Mouse (Mus musculus) forebrain, embryonic 16.5 days (tissue): ENCODE results near the gene 1700017D01Rik. TPM values are rescaled to one million over a fixed set of nuclear protein-coding genes. Genes with fewer than 3 reads are reported as not detected.
A peak's percentile ranks its signal among the peaks of the same experiment; 100 is the strongest.
"Not testable (repeated sequence)": the region's sequence is repeated elsewhere in the genome, so short reads cannot be mapped to it uniquely, and the experiment has no call there.

Experiments used
- ATAC-seq: fragments of 200-750 bp; cut with Nextera tagmentation; 2 replicates; pipeline ENCODE4 v1.8.0; 2017; ENCODE audit warnings: mild to moderate bottlenecking, moderate library complexity
- H3K27ac ChIP-seq: fragments of 300-500 bp; sonication (generic); 2 replicates; pipeline ENCODE4 v1.5.1; 2014; ENCODE audit warnings: low read length, control low read depth
- H3K27me3 ChIP-seq: fragments of 300-500 bp; sonication (generic); replicated peaks from 2 replicates; pipeline ENCODE4 v1.6.1; 2014; ENCODE audit warnings: low read length; ENCODE audit not compliant: control insufficient read depth, insufficient read depth
- H3K36me3 ChIP-seq: fragments of 300-500 bp; sonication (generic); 2 replicates; pipeline ENCODE4 v1.6.1; 2014; ENCODE audit not compliant: control insufficient read depth, insufficient read depth
- H3K4me1 ChIP-seq: fragments of 300-500 bp; sonication (generic); replicated peaks from 2 replicates; pipeline ENCODE4 v1.6.1; 2014; ENCODE audit warnings: low read length; ENCODE audit not compliant: control insufficient read depth, insufficient read depth
- H3K4me2 ChIP-seq: fragments of 300-500 bp; sonication (generic); 2 replicates; pipeline ENCODE4 v1.6.1; 2014; ENCODE audit warnings: mild to moderate bottlenecking, low read length, control low read depth
- H3K4me3 ChIP-seq: fragments of 300-500 bp; sonication (generic); replicated peaks from 2 replicates; pipeline ENCODE4 v1.5.1; 2014; ENCODE audit warnings: mild to moderate bottlenecking, low read length, control low read depth
- H3K9ac ChIP-seq: fragments of 300-500 bp; sonication (generic); replicated peaks from 2 replicates; pipeline ENCODE4 v1.6.1; 2014; ENCODE audit warnings: low read depth, low read length, control low read depth
- H3K9me3 ChIP-seq: fragments of 300-500 bp; sonication (generic); 2 replicates; pipeline ENCODE4 v1.6.1; 2016; ENCODE audit warnings: low read length; ENCODE audit not compliant: control insufficient read depth
- WGBS: fragments of 180-500 bp; shearing (Covaris S2); extraction: QIAGEN DNeasy Blood & Tissue Kit; methylation state at CpG from one replicate; pipeline ENCODE4 v1.1.7; 2014; 5-methylcytosine and 5-hydroxymethylcytosine counted together
- polyA plus RNA-seq: library from polyadenylated mRNA; unstranded; fragments of >200 nt; fragmentation: Nextera tagmentation; extraction: Ambion mirVana; gene quantifications from 2 replicates; pipeline ENCODE4 v1.2.1, GENCODE M21; 2015

Gene 1700017D01Rik
- not detected in 2 replicates for polyA plus RNA-seq

DNA sequence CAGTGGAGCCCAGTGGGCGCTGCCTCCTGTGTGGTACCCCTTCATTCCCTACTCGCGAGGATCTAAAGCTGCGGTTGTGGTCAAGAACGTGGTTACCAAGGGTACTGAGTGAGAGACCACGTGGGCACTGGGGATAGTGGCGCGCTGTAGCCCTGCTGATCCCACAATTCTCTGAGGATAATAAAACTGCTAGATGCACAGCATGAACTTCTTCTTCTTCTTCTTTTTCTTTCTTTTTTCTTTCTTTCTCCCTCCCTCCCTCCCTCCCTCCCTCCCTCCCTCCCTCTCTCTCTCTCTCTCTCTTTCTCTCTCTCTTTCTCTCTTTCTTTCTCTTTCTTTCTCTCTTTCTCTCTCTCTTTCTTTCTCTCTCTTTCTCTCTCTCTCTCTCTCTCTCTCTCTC lies at the start of gene 1700017D01Rik:
Gene 1700017D01Rik (minus strand): TSS at position 101 of the 400 bp plus-strand sequence.
- not testable (repeated sequence) for H3K4me1 ChIP-seq, H3K9me3 ChIP-seq, ATAC-seq, H3K36me3 ChIP-seq, H3K27ac ChIP-seq, H3K4me3 ChIP-seq, H3K9ac ChIP-seq, H3K27me3 ChIP-seq, H3K4me2 ChIP-seq
- whole genome bisulfite sequencing, result 86% methylated on average over 8 of the region's 8 CpGs

DNA sequence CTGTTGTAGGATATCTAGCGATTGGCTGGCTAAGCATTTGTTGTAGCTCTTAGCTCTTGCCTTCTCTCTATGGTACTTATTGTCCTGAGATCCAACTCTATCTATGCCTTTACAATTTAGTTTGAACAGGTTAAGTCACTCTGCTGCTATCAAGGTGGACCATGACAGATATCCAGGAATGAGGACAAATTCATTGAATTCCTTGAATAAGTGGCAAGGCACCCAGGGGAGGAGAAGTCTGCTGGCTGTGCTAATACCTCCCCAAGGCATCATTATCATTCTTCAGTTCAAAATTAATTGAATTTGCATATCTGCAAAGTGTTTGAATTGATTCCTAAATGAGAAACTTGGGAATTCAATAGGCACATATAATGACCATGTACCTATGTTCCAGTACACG lies 46.8 kb upstream of the 1700017D01Rik start:
- Histone ChIP-seq H3K36me3 (no peaks in the 10 kb centered on the region), H3K4me1 (no peaks in the 10 kb centered on the region), H3K4me2 (no peak overlapping the region), H3K9me3 (no peaks in the 10 kb centered on the region), H3K9ac (no peak overlapping the region), H3K27me3 (no peaks in the 10 kb centered on the region), H3K4me3 (no peak overlapping the region), H3K27ac (no peak overlapping the region)
- ATAC-seq, result no peak
- 58% methylated on average over 2 of the region's 2 CpGs for WGBS

GRCm38 (mm10) chr19:11165172-11165571 lies 34.5 kb upstream of the 1700017D01Rik start, which contains the start of gene 1700025F22Rik:
Gene 1700025F22Rik (minus strand): TSS chr19:11165320.
- Histone ChIP-seq H3K4me2 (no peak within 1 kb of the TSS), H3K36me3 (no peaks in the 10 kb centered on the region), H3K4me1 (no peaks in the 10 kb centered on the region), H3K4me3 (no peak within 1 kb of the TSS), H3K9ac (no peak within 1 kb of the TSS), H3K27ac (no peak within 1 kb of the TSS), H3K9me3 (no peaks in the 10 kb centered on the region), H3K27me3 (no peaks in the 10 kb centered on the region)
- WGBS, result 44% methylated on average over 10 of the region's 10 CpGs
- ATAC-seq, result no peak

DNA sequence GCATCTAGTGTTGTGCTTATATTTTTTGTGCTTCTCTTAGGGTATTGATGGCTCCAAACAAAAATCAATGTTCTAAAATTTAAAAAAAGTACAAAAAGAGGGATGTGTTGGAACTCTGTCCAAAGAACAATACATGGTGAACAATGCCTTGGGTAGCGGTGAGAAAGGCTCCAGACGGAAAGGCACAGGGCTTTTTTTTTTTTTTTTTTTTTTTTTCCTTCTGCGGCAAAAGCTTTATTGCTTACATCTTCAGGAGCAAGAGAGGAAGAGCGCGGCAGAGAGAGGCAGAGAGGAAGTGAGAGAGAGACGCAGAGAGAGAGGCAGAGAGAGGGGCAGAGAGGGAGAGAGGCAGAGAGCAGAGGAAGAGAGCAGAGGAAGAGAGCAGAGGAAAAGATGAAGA lies 27.2 kb upstream of the 1700017D01Rik start:
- H3K27ac ChIP-seq, H3K36me3 ChIP-seq, ATAC-seq, H3K9me3 ChIP-seq, H3K4me3 ChIP-seq, H3K4me2 ChIP-seq, H3K9ac ChIP-seq, H3K4me1 ChIP-seq, H3K27me3 ChIP-seq: not testable (repeated sequence)
- 82% methylated on average over 5 of the region's 6 CpGs for WGBS

DNA sequence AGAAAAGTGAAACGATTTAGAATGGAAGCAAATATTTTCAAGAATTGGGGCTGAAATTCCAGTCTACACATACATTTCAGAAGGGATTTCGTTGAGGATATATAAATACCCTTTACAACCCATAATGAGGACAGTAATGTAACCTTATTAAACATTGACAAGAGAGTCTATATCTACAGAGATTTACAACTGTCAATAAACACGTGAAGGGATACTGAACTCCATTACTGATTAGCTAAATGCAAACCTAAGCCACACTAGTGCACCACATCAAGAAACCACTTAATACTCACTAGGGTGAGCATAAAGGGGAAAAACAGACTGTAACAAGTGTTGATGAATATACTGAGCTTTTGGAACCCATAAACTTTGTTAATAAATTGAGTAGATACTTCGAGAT lies 4.7 kb upstream of the 1700017D01Rik start:
- no peaks in the 10 kb centered on the region for H3K36me3 ChIP-seq
- no peaks in the 10 kb centered on the region for H3K4me1 ChIP-seq
- H3K27me3 ChIP-seq, result no peaks in the 10 kb centered on the region
- H3K9ac ChIP-seq, result no peak overlapping the region
- no peak for ATAC-seq
- H3K4me2 ChIP-seq, result no peak overlapping the region
- no peak overlapping the region for H3K4me3 ChIP-seq
- H3K9me3 ChIP-seq, result no peaks in the 10 kb centered on the region
- H3K27ac ChIP-seq, result no peak overlapping the region
- WGBS, result 77% methylated on average over 4 of the region's 4 CpGs

DNA sequence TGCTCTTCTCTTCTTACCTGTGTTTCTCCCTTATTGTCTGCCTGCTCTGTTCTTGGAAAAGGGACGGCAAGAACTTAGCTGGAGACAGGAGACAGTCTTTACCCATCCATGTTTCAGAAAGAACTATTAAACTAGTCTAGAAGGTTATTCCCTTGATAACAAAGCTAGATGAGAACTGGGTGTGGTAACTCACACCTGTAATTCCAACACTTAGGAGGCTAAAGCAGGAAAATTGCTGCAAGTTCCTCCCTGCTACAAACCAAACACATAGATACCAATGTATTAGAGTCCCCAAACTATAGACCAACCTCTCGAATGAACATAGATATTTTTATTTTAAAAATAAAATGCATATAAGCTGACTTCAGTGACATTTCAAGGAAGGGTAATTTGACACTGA lies 4.2 kb upstream of the 1700017D01Rik start:
- H3K9me3 ChIP-seq, result no peaks in the 10 kb centered on the region
- 89% methylated on average over 2 of the region's 2 CpGs for WGBS
- H3K4me1 ChIP-seq, result no peaks in the 10 kb centered on the region
- H3K27ac ChIP-seq, result no peak overlapping the region
- no peak overlapping the region for H3K9ac ChIP-seq
- no peak for ATAC-seq
- no peaks in the 10 kb centered on the region for H3K36me3 ChIP-seq
- no peak overlapping the region for H3K4me3 ChIP-seq
- H3K27me3 ChIP-seq, result no peaks in the 10 kb centered on the region
- no peak overlapping the region for H3K4me2 ChIP-seq

GRCm38 (mm10) chr19:11129702-11130101 lies 974 bp downstream of the 1700017D01Rik start:
- Histone ChIP-seq H3K9me3 (no peaks in the 10 kb centered on the region; the same call in 1 of the 2 replicates), H3K4me1 (no peaks in the 10 kb centered on the region), H3K27me3 (no peaks in the 10 kb centered on the region), H3K36me3 (no peaks in the 10 kb centered on the region), H3K27ac (no peak overlapping the region), H3K4me2 (no peak overlapping the region), H3K9ac (no peak overlapping the region), H3K4me3 (no peak overlapping the region)
- WGBS, result 95% methylated on average over 1 of the region's 1 CpGs
- ATAC-seq, result no peak

- H3K9me3 ChIP-seq, H3K27me3 ChIP-seq, H3K36me3 ChIP-seq, H3K27ac ChIP-seq, H3K4me1 ChIP-seq: not testable (repeated sequence)
- WGBS, result under 1% methylated on average over 14 of the region's 38 CpGs
- H3K4me2 ChIP-seq, result peak overlapping the region; percentile 50
- H3K9ac ChIP-seq, result peak overlapping the region; percentile 32; the same call in 1 of the 2 replicates
- H3K4me3 ChIP-seq, result peak overlapping the region; percentile 44
- ATAC-seq, result peak; percentile 99
These were observed 9.7 kb downstream of the 1700017D01Rik start for GRCm38 (mm10) chr19:11121016-11121420.

DNA sequence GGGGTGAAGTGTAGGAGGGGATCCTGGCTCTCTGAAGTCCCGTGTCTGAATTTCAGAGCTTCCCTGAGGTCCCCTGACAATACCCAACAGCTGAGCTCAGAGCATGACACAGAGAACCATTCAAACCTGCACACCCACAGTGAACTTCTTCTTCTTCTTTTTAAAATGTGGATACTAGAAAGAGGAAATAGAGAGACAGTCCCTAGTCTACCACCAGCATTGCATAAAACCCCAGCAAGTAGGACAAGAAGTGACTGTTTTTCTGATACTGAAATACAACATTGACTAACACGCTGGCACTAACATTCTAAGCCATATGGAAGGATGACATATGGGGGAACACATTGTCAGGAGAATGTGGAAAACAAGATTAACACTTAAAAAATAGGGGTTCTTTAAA lies 11.3 kb downstream of the 1700017D01Rik start:
- 83% methylated on average over 2 of the region's 2 CpGs for WGBS
- Histone ChIP-seq H3K4me1 (no peaks in the 10 kb centered on the region), H3K9me3 (no peaks in the 10 kb centered on the region), H3K27ac (no peak overlapping the region), H3K27me3 (no peaks in the 10 kb centered on the region), H3K4me2 (no peak overlapping the region), H3K4me3 (no peak overlapping the region), H3K9ac (no peak overlapping the region), H3K36me3 (no peaks in the 10 kb centered on the region)
- no peak for ATAC-seq

DNA sequence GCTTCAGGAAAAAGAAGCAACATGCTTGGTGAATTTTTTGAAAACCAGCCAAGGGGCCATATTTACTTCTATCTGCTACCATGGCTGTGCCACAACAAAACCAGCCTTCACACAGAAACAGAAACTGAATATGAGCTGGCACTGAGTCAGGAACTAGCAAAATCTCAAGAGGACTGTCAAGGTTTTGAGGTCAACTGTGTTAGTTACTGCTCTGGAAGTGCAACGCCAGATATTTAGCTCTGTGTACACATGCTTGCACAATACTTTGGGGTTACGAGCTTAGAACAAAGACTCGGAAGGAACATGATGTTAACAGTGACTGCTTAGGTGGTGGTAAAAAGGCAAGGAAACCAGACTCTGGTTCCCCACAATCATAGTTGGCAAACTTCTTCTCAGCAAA lies 22.9 kb downstream of the 1700017D01Rik start:
- no peak overlapping the region for H3K4me3 ChIP-seq
- WGBS, result 91% methylated on average over 3 of the region's 3 CpGs
- H3K4me1 ChIP-seq, result no peaks in the 10 kb centered on the region

More for the DNA sequence above, 22.9 kb downstream of the 1700017D01Rik start:
- no peak overlapping the region for H3K27ac ChIP-seq
- ATAC-seq, result no peak
- H3K4me2 ChIP-seq, result no peak overlapping the region
- no peaks in the 10 kb centered on the region for H3K36me3 ChIP-seq
- no peaks in the 10 kb centered on the region for H3K27me3 ChIP-seq
- H3K9ac ChIP-seq, result no peak overlapping the region
- H3K9me3 ChIP-seq, result no peaks in the 10 kb centered on the region
